Mouse (Mus musculus): Measurements from ENCODE around the gene Olfr1245.

- TF ChIP-seq CTCF (conservative IDR thresholded peaks at IDR 0.05; ENCODE audit: low read length) = no peak
- TF ChIP-seq POU5F1 (IDR thresholded peaks at IDR 0.05; ENCODE audit: borderline replicate concordance, low read length) = no peak
Observed at GRCm38 (mm10) chr2:89614030-89614429, 35.8 kb upstream of the Olfr1245 start, which contains the start of gene Olfr1247.
